ENCODE assay signal across 9 mouse cellular contexts in the genomic region with DNA sequence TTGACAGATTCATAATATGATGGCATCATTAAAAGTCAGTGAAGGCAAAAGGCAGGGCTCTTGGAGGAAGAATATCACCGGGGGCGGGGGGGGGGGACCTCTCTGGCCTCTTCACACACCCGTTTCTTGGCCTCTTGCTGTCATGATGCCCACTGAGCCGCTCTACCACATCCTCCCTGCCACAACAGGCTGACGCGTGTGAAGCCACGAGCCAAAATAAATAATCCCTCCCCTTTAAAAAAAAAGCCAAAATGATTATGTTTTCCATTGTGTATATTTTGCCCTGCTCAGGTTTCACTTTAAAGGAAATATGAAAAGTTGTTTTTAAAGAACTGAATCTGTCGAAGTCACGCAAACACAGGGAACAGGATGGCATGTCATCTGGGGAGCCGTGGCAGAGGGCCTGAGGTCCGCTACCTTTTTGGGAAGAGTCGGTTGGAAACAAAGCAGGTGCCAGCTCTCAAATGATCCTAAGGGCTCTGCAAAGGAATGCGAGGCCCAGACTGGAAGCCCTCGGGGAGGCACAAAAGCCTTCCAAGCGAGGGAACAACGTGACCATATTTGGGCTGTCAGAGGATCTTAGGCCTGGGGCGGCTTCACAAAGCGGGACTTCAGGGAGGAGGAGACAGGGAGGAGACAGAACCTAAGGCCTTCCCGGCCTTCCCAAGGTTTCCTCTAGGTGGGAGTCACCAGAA. TPM values are rescaled to one million over a fixed set of nuclear protein-coding genes. Genes with fewer than 3 reads are reported as not detected.
DNase-seq lines count a peak whose midpoint lies in the region; ATAC-seq and TF ChIP-seq lines count a peak whose summit lies in the region.
"Had no signal": no experiment of that assay in that cellular context is flagged by ENCODE, and none has a peak within 500 bp of the region (broad histone marks: within the 10 kb centered on the region; RNA-seq: fewer than 3 reads in every experiment).

No protein-coding gene starts in this region.

- intact Hi-C loops in gastrocnemius, adult 2 months (cut with DNase I) = no loop called here
- intact Hi-C loops in heart, postnatal 25 days (cut with DNase I) = no loop called here

- H3K9ac ChIP-seq in stomach, postnatal 0 days (ENCODE audit: low read length) = no peak overlapping the region
- H3K9ac ChIP-seq: midbrain, embryonic 15.5 days had no signal

- 41% methylated on average over 19 of the region's 19 CpGs for WGBS in stomach, postnatal 0 days

- H3K4me2 ChIP-seq in stomach, postnatal 0 days (replicated peaks; ENCODE audit: low read depth) = no peak overlapping the region
- H3K4me2 ChIP-seq: midbrain, embryonic 15.5 days had no signal

- no peak overlapping the region for H3K4me3 ChIP-seq in gastrocnemius, adult 2 months
- H3K4me3 ChIP-seq in stomach, postnatal 0 days (ENCODE audit: low read depth, low read length) = no peak overlapping the region
- H3K4me3 ChIP-seq: midbrain, embryonic 15.5 days had no signal

- no peak for DNase-seq in gastrocnemius, adult 2 months
- no peak for DNase-seq in gastrocnemius, postnatal 25 days
- DNase-seq in retina, postnatal 1 day = peak; percentile 42
- DNase-seq in retina, embryonic 14.5 days (ENCODE audit: low spot score) = no peak
- DNase-seq in heart, postnatal 25 days (ENCODE audit: low spot score) = peak; percentile 36
- DNase-seq in stomach, postnatal 0 days (ENCODE audit: low spot score) = no peak
- no peak for DNase-seq in cerebellum, postnatal 10 days

- peaks cover 8% of the 10 kb centered on the region for H3K36me3 ChIP-seq in stomach, postnatal 0 days (ENCODE audit: control insufficient read depth, insufficient read depth, low read length)
- H3K36me3 ChIP-seq: midbrain, embryonic 15.5 days had no signal

- H3K27ac ChIP-seq in gastrocnemius, adult 2 months = peak overlapping the region; percentile 74
- peak overlapping the region; percentile 81 for H3K27ac ChIP-seq in stomach, postnatal 0 days (replicated peaks)
- H3K27ac ChIP-seq: midbrain, embryonic 15.5 days had no signal

- peak; percentile 46; the same call in 1 of the 2 replicates for ATAC-seq in stomach, postnatal 0 days (ENCODE audit: low FRiP score, low TSS enrichment)
- no peak for ATAC-seq in frontal cortex, adult (ENCODE audit: low TSS enrichment)
- ATAC-seq: midbrain, embryonic 15.5 days had no signal

- no peak for TF ChIP-seq CTCF in gastrocnemius, adult 2 months (IDR thresholded peaks at IDR 0.05)
- peak; percentile 44; the same call in 1 of the 2 replicates for TF ChIP-seq CTCF in stomach, postnatal 0 days (IDR thresholded peaks at IDR 0.05; ENCODE audit: low read depth)

- no peak for TF ChIP-seq EP300 in stomach, postnatal 0 days (optimal IDR thresholded peaks at IDR 0.05)

- peaks cover 8% of the 10 kb centered on the region for H3K4me1 ChIP-seq in stomach, postnatal 0 days (replicated peaks; ENCODE audit: control insufficient read depth, insufficient read depth)

- no peaks in the 10 kb centered on the region for H3K27me3 ChIP-seq in stomach, postnatal 0 days (ENCODE audit: control insufficient read depth, insufficient read depth, low read length)
- H3K27me3 ChIP-seq: midbrain, embryonic 15.5 days had no signal

- no peaks in the 10 kb centered on the region for H3K9me3 ChIP-seq in stomach, postnatal 0 days (ENCODE audit: control insufficient read depth, low read length)
- H3K9me3 ChIP-seq: midbrain, embryonic 15.5 days had no signal

RNA-seq across cellular contexts. Expression of gene Actn1, which starts 51.9 kb away (rescaled TPM):
- 10 to 100 TPM in 1 of 2 experiments, 1 to 10 TPM in 1; 8.4 to 11.9 TPM for total RNA-seq in gastrocnemius, adult 2 months (2021)
- 10 to 100 TPM; 10.2 to 15.5 TPM for total RNA-seq in gastrocnemius, postnatal 25 days (2021)
- 10 to 100 TPM; 33.9 to 38.3 TPM for total RNA-seq in heart, postnatal 25 days (2021)
- polyA plus RNA-seq in stomach, postnatal 0 days (2015; fragmentation: Nextera tagmentation; extraction: Ambion mirVana) = 32.2 and 36.8 TPM in 2 replicates

Comparison
In these comparisons a context has a peak if more than half of its experiments do, and no peak if none do; other contexts are left out.
1. DNase-seq: peak in retina, postnatal 1 day (single experiment) and heart, postnatal 25 days (single experiment); none in gastrocnemius, adult 2 months (single experiment), gastrocnemius, postnatal 25 days (single experiment), retina, embryonic 14.5 days (single experiment), stomach, postnatal 0 days (single experiment) and cerebellum, postnatal 10 days (0 of 2).